Mouse (Mus musculus) embryo, embryonic 9.5 days (tissue): ENCODE measurements around the gene Rhbdl1.
"Not testable (repeated sequence)": the region's sequence is repeated elsewhere in the genome, so short reads cannot be mapped to it uniquely, and the experiment has no call there.

Experiments
- DNase-seq: peaks from one replicate; pipeline ENCODE4 v3.0.0-alpha.2; 2017; ENCODE audit errors: extremely low spot score

The Rhbdl1 gene

DNA sequence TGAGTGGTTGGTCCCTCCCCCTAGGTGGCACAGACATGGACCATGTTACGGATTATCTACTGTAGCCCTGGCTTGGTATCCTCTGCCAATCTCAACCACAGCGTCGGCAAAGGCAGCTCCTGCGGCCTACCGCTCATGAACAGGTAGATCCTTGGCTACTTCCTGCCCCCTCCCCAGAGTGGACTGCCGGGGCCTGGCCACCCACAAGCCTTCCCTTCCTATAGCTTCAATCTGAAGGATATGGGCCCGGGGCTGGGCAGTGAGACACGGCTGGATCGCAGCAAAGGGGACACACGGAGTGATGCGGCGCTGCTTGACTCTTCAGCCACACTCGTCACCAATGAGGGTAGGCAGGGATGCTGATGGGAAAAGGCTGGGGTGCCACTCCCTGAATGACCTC is 10.1 kb downstream of the Rhbdl1 start:
- no peak for DNase-seq

DNA sequence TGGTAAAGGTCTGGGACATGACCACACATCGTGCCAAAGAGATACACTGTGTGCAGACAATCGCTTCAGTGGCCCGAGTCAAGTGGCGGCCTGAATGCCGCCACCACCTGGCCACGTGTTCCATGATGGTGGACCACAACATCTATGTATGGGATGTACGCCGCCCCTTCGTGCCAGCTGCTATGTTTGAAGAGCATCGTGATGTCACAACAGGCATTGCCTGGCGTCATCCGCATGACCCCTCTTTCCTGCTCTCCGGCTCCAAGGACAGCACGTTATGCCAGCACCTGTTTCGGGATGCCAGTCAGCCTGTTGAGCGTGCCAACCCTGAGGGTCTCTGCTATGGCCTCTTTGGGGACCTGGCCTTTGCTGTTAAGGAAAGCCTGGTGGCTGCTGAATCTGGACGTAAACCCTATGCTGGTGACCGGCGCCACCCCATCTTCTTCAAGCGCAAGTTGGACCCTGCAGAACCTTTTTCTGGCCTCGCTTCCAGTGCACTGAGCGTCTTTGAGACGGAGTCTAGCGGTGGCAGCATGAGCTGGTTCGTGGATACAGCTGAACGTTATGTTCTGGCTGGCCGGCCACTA is 11.0 kb downstream of the Rhbdl1 start:
- DNase-seq = no peak

DNA sequence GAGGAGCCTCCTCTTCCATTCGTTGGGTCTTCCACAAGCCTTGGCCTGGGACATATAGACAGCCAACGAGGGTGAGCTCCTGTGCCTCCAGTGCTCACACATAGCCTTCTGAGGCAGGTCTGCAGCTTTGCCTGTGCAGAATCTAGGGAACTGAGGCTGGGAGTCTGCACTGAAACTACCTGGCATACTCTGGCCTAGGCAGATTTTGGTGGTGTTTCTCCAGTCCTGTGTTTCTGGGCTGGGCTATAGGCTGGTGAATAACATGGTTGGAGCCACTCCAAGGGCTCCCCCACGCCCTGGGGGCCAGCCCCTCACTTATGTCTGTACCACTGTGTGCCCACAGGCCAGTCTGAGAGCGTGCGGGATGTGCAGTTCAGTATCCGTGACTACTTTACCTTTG is 11.8 kb downstream of the Rhbdl1 start:
- DNase-seq = no peak

DNA sequence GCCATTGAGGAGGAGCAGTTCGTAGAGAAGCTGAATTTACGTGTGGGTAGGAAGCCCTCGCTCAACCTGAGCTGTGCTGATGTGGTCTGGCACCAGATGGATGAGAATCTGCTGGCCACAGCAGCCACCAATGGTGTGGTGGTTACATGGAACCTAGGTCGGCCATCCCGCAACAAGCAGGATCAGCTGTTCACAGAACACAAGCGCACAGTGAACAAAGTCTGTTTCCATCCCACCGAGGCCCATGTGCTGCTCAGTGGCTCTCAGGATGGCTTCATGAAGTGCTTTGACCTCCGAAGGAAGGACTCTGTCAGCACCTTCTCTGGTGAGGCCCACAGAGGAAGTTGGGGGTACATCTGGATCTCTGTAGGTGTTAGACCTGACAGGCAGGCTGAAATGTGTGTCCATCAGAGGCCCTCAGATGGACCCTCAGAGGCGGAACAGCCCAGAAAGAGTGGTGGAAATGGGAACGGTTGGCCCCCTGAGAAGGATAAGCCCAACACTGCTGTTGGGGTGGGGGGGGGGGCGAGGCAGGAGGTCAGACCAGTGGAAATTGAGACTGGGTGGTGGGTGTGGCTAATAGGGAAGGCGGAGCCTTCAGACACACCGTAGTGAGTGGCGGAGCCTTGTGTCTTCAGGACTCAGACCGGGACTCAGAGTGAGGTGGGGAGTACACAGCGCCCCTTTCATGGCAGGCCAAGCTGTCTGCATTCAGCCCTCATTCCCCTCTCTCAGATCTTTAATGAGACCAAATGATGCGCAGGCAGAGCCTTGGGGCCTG is 12.5 kb downstream of the Rhbdl1 start:
- no peak for DNase-seq

DNA sequence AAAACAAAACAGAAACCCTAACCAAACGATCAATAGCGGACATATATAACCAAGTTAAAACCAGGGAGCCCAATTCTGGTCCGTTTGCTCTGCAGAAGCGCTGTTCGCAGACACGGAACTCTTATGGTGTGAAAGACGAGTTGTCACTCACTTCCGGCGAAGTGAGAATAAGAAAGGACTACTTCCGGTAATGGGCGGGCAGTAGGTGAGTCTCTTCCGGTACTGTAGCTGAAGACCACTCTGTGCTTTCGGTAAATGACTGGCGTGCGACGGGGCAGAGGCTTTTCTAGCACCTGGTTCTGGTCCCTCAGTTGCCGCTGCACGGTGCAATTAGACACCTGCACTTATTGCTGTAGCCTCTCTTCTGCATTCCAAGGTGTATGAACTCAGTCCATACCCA is 13.6 kb downstream of the Rhbdl1 start, which contains the start of gene Wdr24:
Gene Wdr24, plus strand, starts transcription at position 176 of the 400 bp plus-strand sequence.
- peak; percentile 83 for DNase-seq

DNA sequence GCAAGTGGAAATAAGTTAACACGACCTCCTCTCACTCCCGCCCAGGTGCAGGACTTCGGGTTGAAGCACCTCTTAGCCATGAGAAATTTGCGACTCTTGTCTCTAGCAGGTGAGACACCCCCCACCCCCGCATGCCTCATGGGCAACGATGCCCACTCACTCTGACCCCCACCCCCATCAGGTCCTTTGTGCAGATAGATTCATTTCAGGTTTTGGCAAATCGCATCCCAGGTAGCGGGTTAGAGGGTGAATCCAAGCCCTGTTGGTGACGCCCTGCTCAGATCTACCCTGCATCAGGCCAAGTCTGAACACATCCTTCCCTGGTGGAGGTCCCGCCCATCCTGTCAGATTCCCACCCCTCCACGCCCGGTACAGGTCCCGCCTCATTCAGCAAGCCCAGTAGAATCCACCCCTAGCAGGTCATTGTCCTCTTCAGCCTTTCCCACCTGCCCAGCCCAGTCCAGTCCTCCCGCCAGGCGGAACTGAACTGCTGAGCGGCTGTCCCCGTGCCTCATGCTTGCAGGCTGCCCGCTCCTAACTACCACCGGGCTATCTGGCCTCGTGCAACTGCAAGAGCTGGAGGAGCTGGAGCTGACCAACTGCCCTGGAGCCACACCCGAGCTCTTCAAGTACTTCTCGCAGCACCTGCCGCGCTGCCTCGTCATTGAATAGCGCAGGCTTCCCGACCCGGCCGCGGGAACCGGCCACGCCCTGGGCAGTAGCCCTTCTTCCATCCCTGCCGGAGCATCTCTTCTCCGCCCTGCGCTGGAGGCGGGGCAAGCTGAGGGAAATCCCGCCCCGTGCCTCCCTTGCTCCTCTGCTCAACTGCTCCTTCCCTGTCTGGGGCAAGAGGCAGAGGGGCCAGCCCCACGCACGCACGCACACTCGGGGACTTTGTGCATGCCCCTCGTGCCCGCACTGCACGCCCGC is 18.0 kb downstream of the Rhbdl1 start:
- no peak for DNase-seq

DNA sequence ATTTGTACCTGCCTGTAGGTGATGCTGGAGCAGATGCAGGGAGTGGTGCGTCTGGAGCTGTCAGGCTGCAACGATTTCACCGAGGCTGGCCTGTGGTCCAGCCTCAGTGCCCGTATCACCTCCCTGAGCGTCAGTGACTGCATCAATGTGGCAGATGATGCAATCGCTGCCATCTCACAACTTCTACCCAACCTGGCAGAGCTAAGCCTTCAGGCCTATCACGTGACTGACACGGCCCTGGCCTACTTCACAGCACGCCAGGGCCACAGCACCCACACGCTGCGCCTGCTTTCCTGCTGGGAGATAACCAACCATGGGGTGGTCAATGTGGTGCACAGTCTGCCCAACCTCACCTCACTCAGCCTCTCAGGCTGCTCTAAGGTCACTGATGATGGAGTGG is 19.4 kb downstream of the Rhbdl1 start:
- no peak for DNase-seq

DNA sequence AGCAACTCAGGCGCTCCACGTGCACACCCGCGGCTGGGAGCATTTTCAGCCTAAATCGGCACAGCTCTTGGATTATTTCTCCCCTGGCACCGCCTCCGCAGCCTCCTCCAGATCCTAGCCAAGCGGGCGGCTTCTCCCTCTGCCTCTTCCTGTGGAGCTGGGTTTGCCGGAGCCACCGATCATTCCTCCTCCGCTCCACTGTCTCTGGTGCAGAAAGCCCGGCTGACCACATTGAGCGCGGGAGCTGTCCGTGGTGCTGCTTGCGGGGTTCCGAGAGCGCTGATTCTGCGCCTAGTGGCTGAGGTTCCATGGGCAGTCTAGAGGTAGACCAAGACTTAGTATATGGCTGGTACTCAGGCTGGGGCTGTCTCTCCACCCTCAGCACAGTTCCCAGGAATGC is 23.6 kb downstream of the Rhbdl1 start:
- DNase-seq = peak; percentile 92

DNA sequence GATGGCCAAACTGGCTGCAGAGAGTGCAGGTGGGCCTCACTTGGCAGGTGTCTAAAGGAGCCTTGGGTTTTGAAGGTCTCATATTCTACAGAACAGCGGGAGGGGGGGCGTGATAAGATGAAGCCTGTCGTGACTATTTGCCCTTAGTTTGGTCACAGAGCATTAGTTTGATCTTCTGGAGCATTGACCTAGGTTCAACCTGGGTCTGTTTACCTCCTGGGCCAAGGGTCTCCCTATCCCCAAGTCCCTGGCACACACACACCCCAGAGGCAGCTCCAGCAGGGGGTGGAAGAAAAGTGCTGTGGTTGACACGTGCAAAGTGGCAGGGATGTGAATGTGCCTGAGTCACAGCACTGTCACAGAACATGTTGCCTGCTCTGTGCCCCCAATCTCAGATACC is 26.2 kb downstream of the Rhbdl1 start:
- no peak for DNase-seq

DNA sequence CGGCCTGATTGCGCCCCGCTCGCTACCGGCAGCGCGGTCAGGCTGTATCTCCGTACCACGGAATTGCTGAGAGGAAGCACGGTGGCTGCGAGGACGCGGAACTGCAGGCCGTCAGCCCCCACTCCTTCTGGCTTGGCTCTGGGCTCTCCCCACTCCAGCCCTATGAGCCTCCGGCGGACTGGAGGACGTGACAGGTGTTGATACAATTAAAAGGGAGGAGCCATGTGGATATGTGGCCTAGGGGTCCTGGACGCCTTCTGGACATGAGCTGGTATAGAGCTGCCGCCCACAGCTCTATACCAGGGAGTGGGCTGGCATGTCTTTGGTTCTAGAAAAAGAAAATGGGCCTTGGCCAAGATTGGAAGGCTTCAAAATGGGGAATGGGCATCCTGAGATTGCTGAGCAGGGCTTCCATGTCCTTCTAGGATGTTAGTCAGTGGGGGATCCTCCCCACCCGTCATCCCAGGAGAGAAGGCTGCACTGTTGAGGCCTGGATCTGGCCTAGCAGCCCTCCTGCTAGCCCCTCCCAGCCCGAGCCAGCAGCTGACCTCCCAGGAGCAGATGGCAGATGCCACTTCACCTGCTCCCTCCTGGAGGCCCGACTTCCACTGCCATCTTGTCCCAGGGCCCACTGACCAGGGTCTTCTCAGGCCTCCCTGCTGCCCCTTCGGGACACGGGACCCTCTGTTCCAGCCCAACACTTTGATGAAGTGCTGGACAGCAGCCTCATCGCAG is 27.3 kb downstream of the Rhbdl1 start:
- peak; percentile 29 for DNase-seq

DNA sequence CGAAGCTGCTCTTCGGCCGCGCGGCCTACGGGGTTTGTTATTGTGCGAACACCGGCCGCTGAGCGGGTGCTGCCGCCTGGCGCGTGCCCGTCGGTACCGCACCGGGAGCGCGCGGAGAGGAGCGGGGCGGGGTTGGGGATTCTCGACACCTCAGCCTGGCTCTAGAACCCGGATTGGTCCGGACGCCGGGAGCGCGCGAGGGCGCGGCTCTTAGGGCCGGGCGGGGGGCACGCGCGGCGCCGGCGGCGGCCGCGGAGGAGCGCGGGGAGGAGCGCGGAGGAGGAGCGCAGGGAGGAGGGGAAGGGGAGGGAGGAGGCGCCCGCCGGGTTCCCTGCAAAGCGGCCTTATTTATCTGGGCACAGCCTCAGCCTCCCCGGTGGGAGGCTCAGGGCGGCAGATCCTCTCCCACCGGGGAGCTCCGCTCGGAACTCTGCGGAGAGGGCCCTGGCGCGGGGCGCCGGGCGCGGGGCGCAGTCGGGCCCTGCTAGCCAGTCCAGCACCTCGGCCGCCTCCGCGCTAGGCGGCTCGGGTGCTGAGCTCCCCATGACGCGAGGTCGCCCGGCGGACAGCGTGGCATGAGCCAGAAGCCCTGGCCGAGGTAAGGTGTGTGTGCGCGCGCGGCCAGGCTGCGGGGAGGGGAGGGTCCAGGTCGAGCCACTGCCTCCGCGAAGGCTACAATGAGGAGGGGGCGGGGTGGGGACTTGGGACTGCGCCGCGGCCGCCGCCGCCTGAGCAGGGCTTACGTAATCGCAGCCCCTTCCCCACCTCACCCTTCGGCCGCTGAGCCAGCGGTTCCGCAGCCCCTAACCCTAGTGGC is 28.1 kb downstream of the Rhbdl1 start, which contains the start of gene Fbxl16:
Gene Fbxl16, plus strand, starts transcription at position 297 of the 817 bp plus-strand sequence.
- DNase-seq = peak; percentile 79

DNA sequence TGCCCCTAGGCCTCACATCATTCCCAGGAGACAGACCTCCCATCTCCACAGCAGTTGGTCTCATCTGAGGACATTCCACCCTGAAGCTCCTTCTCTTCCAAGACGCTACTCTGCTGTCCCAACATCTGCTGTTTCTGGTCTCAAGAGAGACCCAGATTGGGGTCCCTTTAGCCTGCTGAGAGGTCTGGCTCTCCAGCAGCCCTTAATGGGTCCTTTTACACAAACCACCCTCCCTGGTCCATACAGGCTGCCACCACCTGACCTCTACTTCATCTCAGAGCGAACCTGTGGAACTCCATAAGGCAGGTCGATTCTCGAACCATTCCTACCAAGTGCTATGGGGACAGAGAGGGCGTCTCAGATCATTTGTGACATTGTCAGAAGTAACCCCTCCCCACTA is 29.1 kb downstream of the Rhbdl1 start:
- no peak for DNase-seq

DNA sequence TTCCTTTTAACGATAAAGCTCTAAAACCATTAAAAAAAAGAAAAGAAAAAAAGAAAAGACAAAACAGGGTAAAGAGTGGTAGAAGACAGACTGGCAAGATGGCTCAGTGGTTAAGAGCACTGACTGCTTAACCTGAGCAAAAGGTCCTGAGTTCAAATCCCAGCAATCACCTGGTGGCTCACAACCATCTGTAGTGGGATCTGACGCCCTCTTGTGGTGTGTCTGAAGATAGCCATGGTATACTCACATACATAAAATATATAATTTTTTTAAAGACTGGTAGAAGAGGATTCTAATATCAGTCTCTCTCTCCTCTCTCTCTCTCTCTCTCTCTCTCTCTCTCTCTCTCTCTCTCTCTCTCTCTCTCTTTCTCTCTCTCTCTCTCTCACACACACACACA is 29.6 kb downstream of the Rhbdl1 start:
- not testable (repeated sequence) for DNase-seq

DNA sequence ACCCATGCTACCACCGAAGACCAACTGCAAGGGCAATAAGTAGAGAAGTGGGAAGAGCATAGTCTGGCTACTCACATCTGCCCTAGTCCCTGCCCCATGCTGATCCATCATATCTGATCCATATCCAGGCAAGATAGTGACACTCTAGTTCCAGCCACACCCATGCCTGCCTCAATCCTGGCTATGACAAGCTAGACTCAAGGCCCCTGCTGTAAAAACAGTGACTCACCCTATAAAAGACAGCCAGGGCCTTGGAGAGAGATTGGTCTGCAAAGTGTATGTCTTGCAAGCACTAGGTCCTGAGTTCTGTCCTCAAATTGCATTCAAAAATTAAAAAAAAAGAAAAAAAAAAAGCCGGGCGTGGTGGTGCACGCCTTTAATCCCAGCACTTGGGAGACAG is 30.6 kb downstream of the Rhbdl1 start:
- DNase-seq = no peak

DNA sequence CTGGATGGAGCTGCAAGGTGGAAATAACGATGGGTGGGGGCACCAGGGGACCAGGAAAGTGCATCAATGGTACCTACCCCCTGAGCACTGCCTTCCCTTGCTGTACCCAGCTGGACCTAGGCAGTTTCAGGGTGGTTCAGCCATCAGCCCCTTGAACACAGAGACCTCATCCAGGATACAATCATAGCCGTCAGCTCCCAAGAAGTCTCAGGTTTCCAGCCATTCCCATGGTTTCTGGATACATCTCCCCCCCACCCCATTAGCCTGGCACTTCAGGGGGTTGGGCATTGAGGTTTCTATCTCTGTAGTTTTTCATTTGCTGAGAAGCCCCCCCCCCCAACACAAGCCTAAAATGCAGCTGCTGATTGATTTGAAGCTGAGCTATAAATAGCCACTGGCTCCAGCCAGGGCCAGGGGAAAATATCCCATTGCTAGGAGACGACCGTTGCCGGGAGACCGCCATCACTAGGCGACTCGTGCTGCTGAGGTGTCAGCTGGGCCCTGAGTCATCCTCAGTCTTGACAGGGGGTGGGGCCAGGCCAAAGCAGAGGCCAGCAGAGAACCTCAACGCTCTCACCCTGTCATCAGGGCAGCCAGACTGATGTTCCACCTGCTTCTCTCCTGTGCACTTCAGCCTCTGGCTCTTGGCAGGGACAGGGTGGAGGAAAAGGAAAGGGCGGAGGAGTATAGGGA is 34.1 kb downstream of the Rhbdl1 start:
- peak; percentile 77 for DNase-seq

DNA sequence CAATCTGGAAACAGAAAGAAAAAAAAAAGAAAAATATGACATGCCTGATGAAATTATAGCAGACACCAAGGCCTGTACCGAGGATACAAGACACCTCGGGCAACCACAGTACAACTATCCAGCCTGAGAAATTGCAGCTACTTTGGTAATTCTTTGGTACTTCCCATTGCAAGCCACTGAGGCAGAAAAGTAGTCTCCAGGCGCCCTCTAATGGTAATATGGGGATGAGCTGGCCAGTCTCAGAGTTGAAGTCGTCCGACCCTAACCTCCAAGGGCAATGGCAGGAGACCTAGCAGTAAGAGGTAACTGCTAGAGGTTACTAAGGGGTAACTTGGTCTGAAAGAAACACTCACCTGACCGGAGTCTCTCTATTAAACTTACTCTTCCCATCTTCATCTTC is 36.1 kb downstream of the Rhbdl1 start:
- DNase-seq = peak; percentile 74

DNA sequence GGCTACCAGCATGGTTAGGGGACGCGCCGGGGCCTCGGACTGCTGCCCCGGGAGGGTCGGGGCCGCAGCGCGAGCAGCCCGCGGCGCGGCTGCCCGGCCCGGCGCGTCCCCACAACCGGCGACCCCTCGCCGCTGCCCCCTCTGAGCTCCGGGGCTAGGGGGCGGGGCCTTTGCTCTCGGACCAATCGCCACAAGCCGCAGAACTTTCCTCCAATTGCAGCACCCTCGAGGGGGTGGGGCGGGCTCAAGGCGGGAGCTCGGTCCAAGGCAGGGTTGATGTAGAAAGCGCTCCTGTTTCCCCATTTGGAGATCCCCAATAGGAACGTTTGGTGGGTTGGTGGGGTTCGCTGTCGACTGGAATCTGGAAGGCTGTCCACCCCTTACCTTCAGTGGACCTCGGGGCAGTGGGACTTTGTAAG is 40.1 kb downstream of the Rhbdl1 start, which contains the start of gene Metrn:
Gene Metrn, minus strand, starts transcription at position 186 of the 419 bp plus-strand sequence.
- peak; percentile 94 for DNase-seq

DNA sequence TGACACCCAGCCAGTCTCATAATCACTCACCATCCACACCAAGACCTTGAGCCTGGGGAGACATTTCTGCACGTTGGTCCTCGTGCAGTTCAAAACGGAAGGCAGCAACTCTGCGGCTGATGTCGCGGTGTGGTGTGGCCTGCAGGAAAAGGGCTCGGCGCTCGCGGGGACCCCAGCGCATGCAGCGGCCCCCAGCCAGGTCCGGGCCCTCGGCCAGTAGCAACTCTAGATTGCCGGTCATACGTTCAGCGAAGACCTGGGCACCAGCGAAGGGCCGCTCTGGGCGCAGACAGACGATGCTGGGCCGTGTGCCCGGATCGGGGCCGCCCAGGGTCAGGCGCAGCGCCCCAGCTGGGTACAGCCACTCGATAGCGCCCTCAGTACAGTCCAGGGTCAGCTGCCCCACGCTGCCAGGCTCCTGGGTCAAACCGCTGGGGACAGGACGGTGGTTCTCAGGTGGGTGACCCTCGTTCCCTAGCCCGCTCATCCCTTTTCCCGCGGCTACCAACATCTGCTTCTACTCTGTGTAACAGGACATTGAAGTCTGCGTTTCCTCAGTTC is 40.8 kb downstream of the Rhbdl1 start:
- no peak for DNase-seq

DNA sequence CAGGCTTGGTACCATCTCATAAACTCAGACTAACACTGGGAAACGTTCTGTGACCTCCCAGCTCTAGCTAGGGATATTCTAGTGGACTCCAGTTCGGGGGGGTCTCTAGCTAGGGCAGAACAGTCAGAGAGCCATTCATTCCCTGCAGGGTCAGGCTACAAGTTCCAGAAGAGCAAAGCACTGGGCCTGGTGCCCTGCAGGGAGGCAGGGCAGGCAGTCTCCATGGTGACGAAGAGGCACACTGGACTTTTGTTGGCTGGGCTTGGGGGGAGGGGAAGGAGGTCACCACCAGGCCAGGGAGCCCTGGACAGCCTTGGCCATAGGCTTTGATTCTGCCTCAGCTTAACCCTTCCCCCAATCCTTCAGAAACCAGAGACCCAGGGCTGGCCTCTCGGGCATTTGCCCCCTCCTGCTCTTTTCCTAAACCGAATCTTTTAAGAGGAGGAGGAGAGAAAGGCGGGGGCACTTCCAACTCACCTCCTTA is 41.4 kb downstream of the Rhbdl1 start, which contains the start of gene AC134908.4:
Gene AC134908.4, minus strand, starts transcription at position 51 of the 484 bp plus-strand sequence.
- DNase-seq = peak; percentile 95
